Mouse (Mus musculus) C2C12 (cell line): Measurements from ENCODE around the gene Sh3gl3. TPM values are rescaled to one million over a fixed set of nuclear protein-coding genes. Genes with fewer than 3 reads are reported as not detected.

Source experiments
- H3K27me3 ChIP-seq: one replicate; pipeline ENCODE4 v1.6.1; 2011; ENCODE audit not compliant: control insufficient read depth, insufficient read depth, insufficient read length
- H3K36me3 ChIP-seq: one replicate; pipeline ENCODE4 v1.6.1; 2011; ENCODE audit not compliant: control insufficient read depth, insufficient read depth
- H3K4me3 ChIP-seq: one replicate; pipeline ENCODE4 v1.5.1; 2011; ENCODE audit warnings: mild to moderate bottlenecking, control low read depth; ENCODE audit not compliant: poor library complexity, insufficient read depth, severe bottlenecking
- H3K79me2 ChIP-seq: one replicate; pipeline ENCODE4 v1.6.1; 2011; ENCODE audit not compliant: control insufficient read depth, insufficient read depth
- H3K79me3 ChIP-seq: one replicate; pipeline ENCODE4 v1.6.1; 2011; ENCODE audit warnings: low read depth, control low read depth
- H3ac ChIP-seq: one replicate; pipeline ENCODE3; 2011; ENCODE audit warnings: low read depth; ENCODE audit not compliant: control insufficient read depth, insufficient read length
- CEBPB ChIP-seq: IDR thresholded peaks from one replicate; pipeline ENCODE4 v1.6.1; 2011; ENCODE audit warnings: low read depth, mild to moderate bottlenecking, control low read depth, moderate library complexity
- CTCF ChIP-seq: IDR thresholded peaks from one replicate; pipeline ENCODE4 v1.5.1; 2011; ENCODE audit not compliant: control insufficient read depth, insufficient read depth, insufficient read length
- FOSL1 ChIP-seq: IDR thresholded peaks from one replicate; pipeline ENCODE4 v1.8.0; 2011; ENCODE audit warnings: mild to moderate bottlenecking, low read length; ENCODE audit not compliant: poor library complexity, insufficient read depth, severe bottlenecking
- MAX ChIP-seq: IDR thresholded peaks from one replicate; pipeline ENCODE4 v1.6.1; 2011; ENCODE audit warnings: mild to moderate bottlenecking, control low read depth
- MYOD1 ChIP-seq: IDR thresholded peaks from one replicate; pipeline ENCODE4 v1.6.1; 2011; ENCODE audit warnings: low read depth; ENCODE audit not compliant: control insufficient read depth, insufficient read length
- MYOG ChIP-seq: IDR thresholded peaks from one replicate; pipeline ENCODE4 v1.6.1; 2011; ENCODE audit not compliant: control insufficient read depth, insufficient read length; ENCODE audit errors: extremely low read depth
- USF1 ChIP-seq: IDR thresholded peaks from one replicate; pipeline ENCODE4 v1.6.1; 2011; ENCODE audit warnings: low read depth, mild to moderate bottlenecking, control low read depth, moderate library complexity
- polyA plus RNA-seq: library from polyadenylated mRNA; unstranded; fragments of >200 nt; fragmentation: generic; extraction: Trizol; gene quantifications from one replicate; pipeline ENCODE4 v1.2.1, GENCODE M21; 2012; ENCODE audit warnings: missing spikeins

Gene Sh3gl3
- polyA plus RNA-seq, 1 experiment: 1.1 TPM

GRCm38 (mm10) chr7:82203111-82203510 lies 29.5 kb downstream of the Sh3gl3 start:
- TF ChIP-seq CTCF (no peak), MYOG (no peak), CEBPB (no peak)
- H3K79me2 ChIP-seq: no peaks in the 10 kb centered on the region

GRCm38 (mm10) chr7:82204014-82204784 lies 30.6 kb downstream of the Sh3gl3 start:
- H3K79me3 ChIP-seq: no peaks in the 10 kb centered on the region
- no peaks in the 10 kb centered on the region for H3K27me3 ChIP-seq
- TF ChIP-seq USF1 (no peak), CTCF (no peak), MAX (no peak), MYOG (no peak), FOSL1 (no peak), MYOD1 (no peak), CEBPB (no peak)
- H3K4me3 ChIP-seq: no peak overlapping the region
- H3K79me2 ChIP-seq: no peaks in the 10 kb centered on the region
- H3K36me3 ChIP-seq: no peaks in the 10 kb centered on the region
- no peak overlapping the region for H3ac ChIP-seq

More at GRCm38 (mm10) chr7:82203111-82203510, 29.5 kb downstream of the Sh3gl3 start:
- Histone ChIP-seq H3K79me3 (no peaks in the 10 kb centered on the region), H3ac (no peak overlapping the region), H3K4me3 (no peak overlapping the region), H3K36me3 (no peaks in the 10 kb centered on the region), H3K27me3 (no peaks in the 10 kb centered on the region)

- no peaks in the 10 kb centered on the region for H3K79me2 ChIP-seq
- H3ac ChIP-seq: no peak overlapping the region
- no peaks in the 10 kb centered on the region for H3K79me3 ChIP-seq
- H3K4me3 ChIP-seq: no peak overlapping the region
- H3K27me3 ChIP-seq: no peaks in the 10 kb centered on the region
- no peaks in the 10 kb centered on the region for H3K36me3 ChIP-seq
- TF ChIP-seq USF1 (no peak), MYOG (no peak), FOSL1 (no peak), MYOD1 (no peak), CTCF (no peak), MAX (no peak), CEBPB (no peak)
These were observed 31.3 kb downstream of the Sh3gl3 start for GRCm38 (mm10) chr7:82204975-82205374.

- no peaks in the 10 kb centered on the region for H3K27me3 ChIP-seq
- TF ChIP-seq CEBPB: no peak
- TF ChIP-seq CTCF: no peak
- no peak for TF ChIP-seq FOSL1
- no peak for TF ChIP-seq MYOD1
- no peak for TF ChIP-seq MYOG
- TF ChIP-seq MAX: no peak
- no peak for TF ChIP-seq USF1
These were observed 33.1 kb downstream of the Sh3gl3 start for GRCm38 (mm10) chr7:82206787-82207186.

GRCm38 (mm10) chr7:82221380-82221933 lies 47.8 kb downstream of the Sh3gl3 start:
- Histone ChIP-seq H3K79me3 (no peaks in the 10 kb centered on the region), H3K4me3 (no peak overlapping the region), H3K79me2 (no peaks in the 10 kb centered on the region), H3ac (no peak overlapping the region), H3K27me3 (peaks cover 29% of the 10 kb centered on the region), H3K36me3 (no peaks in the 10 kb centered on the region)
- no peak for TF ChIP-seq CEBPB
- TF ChIP-seq CTCF: no peak
- TF ChIP-seq FOSL1: no peak
- TF ChIP-seq MAX: no peak
- TF ChIP-seq USF1: no peak
- TF ChIP-seq MYOD1: no peak
- no peak for TF ChIP-seq MYOG

More at GRCm38 (mm10) chr7:82206787-82207186, 33.1 kb downstream of the Sh3gl3 start:
- no peak overlapping the region for H3ac ChIP-seq
- no peaks in the 10 kb centered on the region for H3K36me3 ChIP-seq
- no peaks in the 10 kb centered on the region for H3K79me2 ChIP-seq
- no peak overlapping the region for H3K4me3 ChIP-seq
- H3K79me3 ChIP-seq: no peaks in the 10 kb centered on the region
